Mouse (Mus musculus): ENCODE results near the gene Fam163a. TPM values are rescaled to one million over a fixed set of nuclear protein-coding genes. Genes with fewer than 3 reads are reported as not detected.
"Not testable (repeated sequence)": the region's sequence is repeated elsewhere in the genome, so short reads cannot be mapped to it uniquely, and the experiment has no call there.

Gene Fam163a
- 0.07 and 0.10 TPM in 2 replicates for polyA plus RNA-seq (2012; rRNA removed)

DNA sequence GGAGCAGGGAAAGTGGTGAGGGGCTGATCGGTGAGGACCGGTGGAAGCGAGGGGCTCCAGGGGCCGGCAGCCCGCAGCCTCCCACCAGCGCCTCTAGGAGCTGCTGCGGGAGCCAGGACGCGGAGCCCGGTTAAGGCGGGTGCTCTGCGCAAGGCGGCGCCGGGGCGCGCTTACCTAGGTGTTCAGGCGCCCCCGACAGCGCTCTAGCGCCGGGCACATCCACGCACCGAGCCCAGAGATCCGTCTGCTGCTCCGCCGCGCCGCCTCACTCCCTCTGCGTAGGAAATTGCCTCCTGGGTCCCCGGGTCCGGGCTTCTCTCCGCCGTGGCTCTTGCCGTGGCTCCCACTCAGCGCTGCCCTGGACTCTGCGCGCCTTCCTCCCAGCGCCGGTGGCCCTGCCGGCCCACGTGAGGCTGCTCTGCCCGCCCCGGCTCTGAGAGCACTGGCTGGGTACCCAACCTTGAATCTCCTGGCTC, at the start of gene Fam163a:
Gene Fam163a (minus strand): TSS at position 371 of the 476 bp plus-strand sequence.
- TF ChIP-seq POLR2A (IDR thresholded peaks at IDR 0.05; ENCODE audit: borderline replicate concordance, extremely low read depth, low read depth, low read length) (no peak), CTCF (IDR thresholded peaks at IDR 0.05; ENCODE audit: insufficient read depth, low read length) (no peak)
- no peak for DNase-seq
- WGBS: 2% methylated on average over 44 of the region's 44 CpGs
- Histone ChIP-seq H3K4me1 (ENCODE audit: control insufficient read depth, insufficient read depth, low read length) (no peaks in the 10 kb centered on the region), H3K4me3 (replicated peaks; ENCODE audit: extremely low read depth, low read depth, low read length) (no peak within 1 kb of the TSS)

DNA sequence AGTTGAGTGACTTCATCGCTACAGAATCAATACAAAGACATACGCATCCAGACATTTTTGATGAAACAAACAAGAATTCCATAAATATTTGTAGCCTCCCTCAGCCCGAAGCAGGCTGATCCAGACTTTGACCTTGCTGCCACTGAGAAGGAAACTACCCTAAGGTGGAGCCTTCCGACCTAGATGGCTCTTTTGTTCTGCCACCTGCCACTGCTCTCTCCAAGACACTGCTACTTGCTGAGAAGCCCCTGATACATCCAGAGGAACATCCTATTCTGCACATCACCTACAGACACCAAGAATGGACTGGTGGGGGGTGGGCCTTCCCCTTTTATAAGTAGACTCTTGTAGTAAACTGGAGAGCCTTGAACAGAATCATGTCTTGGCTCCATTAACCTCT, 46.3 kb upstream of the Fam163a start:
- not testable (repeated sequence) for DNase-seq; H3K4me1 ChIP-seq (ENCODE audit: control insufficient read depth, insufficient read depth, low read length); H3K4me3 ChIP-seq (replicated peaks; ENCODE audit: extremely low read depth, low read depth, low read length)
- WGBS: 72% methylated on average over 4 of the region's 4 CpGs

DNA sequence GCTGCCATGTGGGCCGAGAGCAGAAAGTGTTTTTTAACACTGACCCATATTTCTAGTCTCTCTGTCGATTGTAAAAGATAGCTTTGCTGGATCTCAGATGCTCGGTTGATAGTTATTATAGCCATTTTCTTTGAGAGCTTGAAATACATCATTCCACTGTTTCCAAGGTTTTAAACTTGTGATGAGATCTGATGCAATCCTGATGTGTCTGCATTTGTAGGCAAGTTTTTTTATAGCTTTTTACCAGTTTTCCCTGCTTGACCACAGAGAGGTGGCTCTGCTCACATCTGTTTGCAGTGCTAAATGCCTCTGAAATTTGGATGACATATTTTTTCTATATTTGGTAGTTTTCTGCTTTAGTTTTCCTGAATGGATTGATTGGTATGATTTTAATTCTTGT, 43.1 kb upstream of the Fam163a start:
- WGBS: 74% methylated on average over 3 of the region's 3 CpGs
- no peaks in the 10 kb centered on the region for H3K4me1 ChIP-seq (ENCODE audit: control insufficient read depth, insufficient read depth, low read length)
- DNase-seq: no peak
- TF ChIP-seq POLR2A (IDR thresholded peaks at IDR 0.05; ENCODE audit: borderline replicate concordance, extremely low read depth, low read depth, low read length): no peak
- no peak for TF ChIP-seq CTCF (IDR thresholded peaks at IDR 0.05; ENCODE audit: insufficient read depth, low read length)
- no peak overlapping the region for H3K4me3 ChIP-seq (replicated peaks; ENCODE audit: extremely low read depth, low read depth, low read length)

DNA sequence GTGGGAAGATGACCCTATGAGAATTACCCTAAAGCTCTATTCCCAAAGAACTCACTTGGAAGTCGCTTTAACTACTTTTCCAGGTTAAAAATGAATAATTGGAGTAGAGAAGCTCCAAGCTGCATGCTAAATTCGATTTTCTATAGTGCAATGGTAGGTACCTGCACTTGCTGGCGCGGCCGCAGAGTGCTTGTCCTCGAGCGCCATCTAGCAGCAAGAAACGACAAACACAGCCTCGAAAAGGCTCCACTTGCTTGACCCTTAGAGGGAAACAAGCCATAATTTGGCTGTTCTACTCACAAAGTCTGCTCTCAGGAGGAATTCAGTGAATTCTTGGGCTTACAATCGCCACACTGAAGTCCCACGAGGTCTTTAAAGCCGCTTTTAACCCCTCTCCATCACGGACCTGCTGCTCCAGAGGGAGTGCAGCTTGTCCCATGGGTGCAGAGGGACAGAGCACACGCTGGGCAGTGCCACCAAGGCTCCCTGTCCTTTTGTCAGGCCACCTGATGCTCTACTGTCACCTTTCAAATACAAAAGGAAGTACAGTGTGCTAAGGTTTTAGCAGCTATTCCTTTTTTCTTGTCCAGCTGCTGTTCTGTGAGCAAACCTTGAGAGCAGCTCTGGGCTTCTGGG, 37.0 kb upstream of the Fam163a start:
- Histone ChIP-seq H3K4me1 (ENCODE audit: control insufficient read depth, insufficient read depth, low read length) (no peaks in the 10 kb centered on the region), H3K4me3 (replicated peaks; ENCODE audit: extremely low read depth, low read depth, low read length) (no peak overlapping the region)
- TF ChIP-seq CTCF (IDR thresholded peaks at IDR 0.05; ENCODE audit: insufficient read depth, low read length) (peak; percentile 83), POLR2A (IDR thresholded peaks at IDR 0.05; ENCODE audit: borderline replicate concordance, extremely low read depth, low read depth, low read length) (no peak)
- WGBS: 8% methylated on average over 14 of the region's 14 CpGs
- DNase-seq: peak; percentile 23

DNA sequence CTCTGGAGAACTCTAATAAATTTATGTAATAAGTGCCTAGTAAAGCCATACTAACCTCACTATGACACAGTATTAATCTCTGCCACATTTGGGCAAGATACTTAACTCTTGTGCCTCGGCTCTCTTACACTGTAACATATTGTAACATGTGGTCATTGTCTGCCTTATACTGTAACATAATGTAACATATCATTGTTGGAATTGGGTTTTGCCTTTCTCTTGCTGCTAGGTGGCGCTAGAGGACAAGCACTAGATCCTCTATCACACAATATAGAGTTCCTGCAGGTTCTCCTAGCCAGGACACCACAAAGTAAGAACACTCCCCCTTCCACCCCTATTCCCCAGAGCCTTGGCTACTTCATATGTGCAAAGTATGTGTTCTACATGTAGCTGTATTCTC, 36.2 kb upstream of the Fam163a start:
- Histone ChIP-seq H3K4me3 (replicated peaks; ENCODE audit: extremely low read depth, low read depth, low read length) (no peak overlapping the region), H3K4me1 (ENCODE audit: control insufficient read depth, insufficient read depth, low read length) (no peaks in the 10 kb centered on the region)
- DNase-seq: no peak
- WGBS: 39% methylated on average over 2 of the region's 2 CpGs
- TF ChIP-seq CTCF (IDR thresholded peaks at IDR 0.05; ENCODE audit: insufficient read depth, low read length) (no peak), POLR2A (IDR thresholded peaks at IDR 0.05; ENCODE audit: borderline replicate concordance, extremely low read depth, low read depth, low read length) (no peak)

DNA sequence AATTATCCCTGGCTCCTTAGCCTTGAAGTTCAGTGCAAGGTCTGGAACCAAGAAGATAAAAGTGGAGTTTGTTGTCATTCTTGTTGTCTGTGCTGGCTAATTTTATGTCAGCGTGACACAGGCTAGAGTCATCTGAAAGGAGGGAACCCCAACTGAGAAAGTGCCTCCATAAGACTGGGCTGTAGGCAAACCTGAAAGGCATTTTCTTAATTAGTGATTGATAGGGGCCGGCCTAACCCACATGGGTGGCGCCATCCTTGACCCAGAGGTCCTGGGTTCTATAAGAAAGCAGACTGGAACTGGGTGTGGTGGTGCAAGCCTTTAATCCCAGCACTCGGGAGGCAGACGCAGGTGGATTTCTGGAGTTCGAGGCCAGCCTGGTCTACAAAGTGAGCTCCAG, 26.3 kb upstream of the Fam163a start:
- Histone ChIP-seq H3K4me1 (ENCODE audit: control insufficient read depth, insufficient read depth, low read length) (no peaks in the 10 kb centered on the region), H3K4me3 (replicated peaks; ENCODE audit: extremely low read depth, low read depth, low read length) (no peak overlapping the region)
- 96% methylated on average over 6 of the region's 6 CpGs for WGBS
- DNase-seq: no peak
- TF ChIP-seq POLR2A (IDR thresholded peaks at IDR 0.05; ENCODE audit: borderline replicate concordance, extremely low read depth, low read depth, low read length) (no peak), CTCF (IDR thresholded peaks at IDR 0.05; ENCODE audit: insufficient read depth, low read length) (no peak)

DNA sequence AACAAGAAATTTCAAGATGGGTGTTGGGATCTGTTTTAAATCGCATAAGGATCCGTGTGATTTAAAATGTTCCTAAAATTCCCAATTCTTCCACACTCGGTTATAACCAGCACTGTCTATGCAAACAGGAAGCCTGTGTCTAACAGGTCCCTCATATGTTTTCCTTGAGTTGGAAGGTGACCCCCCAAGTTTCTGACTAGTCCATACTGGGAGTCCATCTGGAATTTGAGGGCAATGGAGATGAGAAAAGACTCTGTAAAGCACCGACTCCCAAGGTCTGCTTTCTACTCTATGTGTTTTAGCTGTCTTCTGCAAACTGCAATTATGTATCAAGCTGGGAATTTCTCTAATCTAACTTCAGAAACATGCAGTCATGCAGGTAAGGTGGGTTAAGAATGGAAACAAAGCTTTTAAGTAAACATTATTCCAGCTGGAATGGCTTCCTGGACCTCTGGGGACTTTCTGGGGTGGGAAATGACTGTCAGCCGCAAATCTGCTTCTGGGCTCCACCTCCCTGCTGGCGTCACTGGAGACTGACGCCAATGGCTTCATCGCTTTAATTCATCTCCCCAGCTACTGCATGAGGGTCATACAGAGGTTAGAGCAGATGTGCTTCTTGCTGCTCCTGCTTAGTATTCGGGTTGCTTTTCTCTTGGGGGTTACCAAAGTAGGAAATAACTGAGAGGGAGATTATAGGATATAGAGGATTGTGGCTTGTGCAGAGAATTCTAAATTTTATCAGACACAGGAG, 25.7 kb upstream of the Fam163a start:
- Histone ChIP-seq H3K4me1 (ENCODE audit: control insufficient read depth, insufficient read depth, low read length) (no peaks in the 10 kb centered on the region), H3K4me3 (replicated peaks; ENCODE audit: extremely low read depth, low read depth, low read length) (no peak overlapping the region)
- 32% methylated on average over 9 of the region's 9 CpGs for WGBS
- no peak for TF ChIP-seq CTCF (IDR thresholded peaks at IDR 0.05; ENCODE audit: insufficient read depth, low read length)
- TF ChIP-seq POLR2A (IDR thresholded peaks at IDR 0.05; ENCODE audit: borderline replicate concordance, extremely low read depth, low read depth, low read length): no peak
- no peak for DNase-seq

DNA sequence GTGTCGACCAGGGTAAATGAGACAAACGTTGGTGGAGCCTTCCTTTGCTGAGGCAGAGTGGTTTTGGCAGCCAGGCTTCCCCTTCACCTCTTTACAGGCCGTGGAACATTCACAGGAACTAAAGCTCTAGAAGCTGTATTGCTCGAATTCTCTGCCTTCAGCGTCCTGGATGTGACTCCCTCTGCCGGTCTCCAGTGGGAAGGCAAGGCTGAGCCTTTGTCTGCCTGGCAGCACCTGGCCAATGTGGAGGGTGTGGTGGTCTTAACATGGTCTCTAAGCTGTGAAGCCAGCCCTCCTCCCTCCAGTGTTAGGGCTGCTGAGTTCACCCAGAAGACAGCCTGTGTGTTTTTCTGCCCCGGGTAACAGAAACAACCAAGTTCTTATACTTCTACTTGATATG, 24.6 kb upstream of the Fam163a start:
- Histone ChIP-seq H3K4me3 (replicated peaks; ENCODE audit: extremely low read depth, low read depth, low read length) (no peak overlapping the region), H3K4me1 (ENCODE audit: control insufficient read depth, insufficient read depth, low read length) (no peaks in the 10 kb centered on the region)
- DNase-seq: peak; percentile 30
- WGBS: 18% methylated on average over 7 of the region's 7 CpGs
- TF ChIP-seq POLR2A (IDR thresholded peaks at IDR 0.05; ENCODE audit: borderline replicate concordance, extremely low read depth, low read depth, low read length) (no peak), CTCF (IDR thresholded peaks at IDR 0.05; ENCODE audit: insufficient read depth, low read length) (peak; percentile 80)

DNA sequence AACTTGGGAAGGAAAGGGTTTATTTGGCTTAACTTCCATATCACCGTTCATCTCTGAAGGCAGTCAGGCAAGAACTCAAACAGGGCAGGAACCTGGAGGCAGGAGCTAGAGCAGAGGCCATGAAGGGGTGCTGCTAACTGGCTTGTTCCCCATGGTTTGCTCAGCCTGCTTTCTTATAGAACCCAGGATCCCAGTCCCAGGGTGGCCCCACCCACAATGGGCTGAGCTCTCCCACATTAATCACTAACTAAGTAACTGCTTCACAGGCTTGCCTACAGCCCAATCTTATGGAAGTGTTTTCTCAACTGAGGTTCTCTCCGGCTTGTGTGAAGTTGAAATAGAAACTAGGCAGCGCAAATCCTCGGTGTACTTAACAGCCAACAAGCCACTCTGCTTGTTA, 23.9 kb upstream of the Fam163a start:
- Histone ChIP-seq H3K4me3 (replicated peaks; ENCODE audit: extremely low read depth, low read depth, low read length) (no peak overlapping the region), H3K4me1 (ENCODE audit: control insufficient read depth, insufficient read depth, low read length) (no peaks in the 10 kb centered on the region)
- 76% methylated on average over 4 of the region's 4 CpGs for WGBS
- TF ChIP-seq CTCF (IDR thresholded peaks at IDR 0.05; ENCODE audit: insufficient read depth, low read length) (no peak), POLR2A (IDR thresholded peaks at IDR 0.05; ENCODE audit: borderline replicate concordance, extremely low read depth, low read depth, low read length) (no peak)
- no peak for DNase-seq

DNA sequence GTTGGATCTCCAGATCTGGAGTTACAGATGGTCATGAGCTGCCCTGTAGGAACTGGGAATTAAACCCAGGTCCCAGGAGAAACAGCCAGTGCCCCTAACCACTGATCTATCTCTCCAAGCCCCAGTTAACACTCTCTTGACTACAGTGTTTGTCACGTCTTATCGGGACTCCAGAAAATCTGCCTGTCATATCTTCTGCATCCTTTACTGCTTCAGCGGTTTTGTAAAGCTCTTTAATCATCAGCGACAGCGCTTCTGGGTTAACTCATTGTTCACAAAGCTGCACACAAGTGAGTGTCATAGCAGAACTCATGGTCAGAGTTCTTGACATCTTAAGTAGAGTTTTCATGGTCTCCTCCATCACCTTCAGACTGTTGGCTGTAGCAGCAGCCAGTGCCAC, 22.1 kb upstream of the Fam163a start:
- Histone ChIP-seq H3K4me1 (ENCODE audit: control insufficient read depth, insufficient read depth, low read length) (no peaks in the 10 kb centered on the region; the same call in 1 of the 2 replicates), H3K4me3 (replicated peaks; ENCODE audit: extremely low read depth, low read depth, low read length) (no peak overlapping the region)
- TF ChIP-seq POLR2A (IDR thresholded peaks at IDR 0.05; ENCODE audit: borderline replicate concordance, extremely low read depth, low read depth, low read length) (no peak), CTCF (IDR thresholded peaks at IDR 0.05; ENCODE audit: insufficient read depth, low read length) (no peak)
- 68% methylated on average over 5 of the region's 5 CpGs for WGBS
- DNase-seq: no peak
